Mouse (Mus musculus) liver, embryonic 15.5 days (tissue): ENCODE data around the gene Slc6a1. TPM values are rescaled to one million over a fixed set of nuclear protein-coding genes. Genes with fewer than 3 reads are reported as not detected.

ENCODE experiments used
- ATAC-seq: fragments of 200-750 bp; cut with Nextera tagmentation; 2 replicates; pipeline ENCODE4 v1.8.0; 2017; ENCODE audit warnings: moderate number of reproducible peaks, mild to moderate bottlenecking, moderate library complexity; ENCODE audit not compliant: insufficient read depth
- H3K27ac ChIP-seq: fragments of 300-500 bp; sonication (generic); replicated peaks from 2 replicates; pipeline ENCODE4 v1.5.1; 2015; ENCODE audit warnings: mild to moderate bottlenecking, inconsistent platforms
- H3K27me3 ChIP-seq: fragments of 300-500 bp; sonication (generic); 2 replicates; pipeline ENCODE4 v1.6.1; 2015; ENCODE audit warnings: mild to moderate bottlenecking, inconsistent platforms
- H3K36me3 ChIP-seq: fragments of 300-500 bp; sonication (generic); replicated peaks from 2 replicates; pipeline ENCODE4 v1.6.1; 2015; ENCODE audit warnings: moderate library complexity, mild to moderate bottlenecking, inconsistent platforms
- H3K4me1 ChIP-seq: fragments of 300-500 bp; sonication (generic); replicated peaks from 2 replicates; pipeline ENCODE4 v1.6.1; 2015; ENCODE audit warnings: inconsistent platforms
- H3K4me2 ChIP-seq: fragments of 300-500 bp; sonication (generic); 2 replicates; pipeline ENCODE4 v1.6.1; 2015; ENCODE audit warnings: moderate library complexity, mild to moderate bottlenecking, inconsistent platforms
- H3K4me3 ChIP-seq: fragments of 300-500 bp; sonication (generic); replicated peaks from 2 replicates; pipeline ENCODE4 v1.5.1; 2015; ENCODE audit warnings: mild to moderate bottlenecking, inconsistent platforms
- H3K9ac ChIP-seq: fragments of 300-500 bp; sonication (generic); 2 replicates; pipeline ENCODE4 v1.6.1; 2015; ENCODE audit warnings: moderate library complexity, mild to moderate bottlenecking, inconsistent platforms
- H3K9me3 ChIP-seq: fragments of 300-500 bp; sonication (generic); replicated peaks from 2 replicates; pipeline ENCODE4 v1.6.1; 2016; ENCODE audit warnings: inconsistent platforms
- WGBS: fragments of 180-500 bp; shearing (Covaris S2); methylation state at CpG from one replicate; pipeline ENCODE4 v1.1.7; 2015; ENCODE audit warnings: mixed read lengths; ENCODE audit not compliant: insufficient replicate concordance; 5-methylcytosine and 5-hydroxymethylcytosine counted together
- polyA plus RNA-seq: library from polyadenylated mRNA; unstranded; fragments of >200 nt; fragmentation: Nextera tagmentation; extraction: Ambion mirVana; gene quantifications from 2 replicates; pipeline ENCODE4 v1.2.1, GENCODE M21; 2015

The Slc6a1 gene
- polyA plus RNA-seq, 1 experiment from 2014 or later, result 0.09 TPM

DNA sequence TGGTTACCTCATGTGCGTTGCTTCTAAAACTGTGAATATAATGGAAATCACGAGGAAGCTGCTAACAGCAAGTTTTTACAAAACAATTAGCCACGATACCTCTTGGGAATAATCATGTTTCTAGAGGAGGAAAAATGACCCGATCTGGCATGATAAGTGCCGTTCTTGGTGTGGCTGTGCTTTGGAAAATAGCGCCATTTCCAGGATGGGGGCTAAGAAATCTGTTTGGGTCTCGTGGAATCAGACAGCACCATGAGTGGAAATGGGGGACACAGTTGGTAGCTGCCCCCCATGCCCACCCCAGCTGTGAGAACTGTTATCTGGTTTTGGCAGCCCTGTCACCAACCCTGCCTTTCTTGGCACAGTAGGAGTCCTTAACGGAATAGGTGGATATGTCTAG, 81.3 kb downstream of the Slc6a1 start:
- Histone ChIP-seq H3K27ac (no peak overlapping the region), H3K27me3 (no peaks in the 10 kb centered on the region), H3K4me1 (no peaks in the 10 kb centered on the region), H3K4me3 (no peak overlapping the region), H3K9ac (no peak overlapping the region), H3K9me3 (no peaks in the 10 kb centered on the region), H3K36me3 (no peaks in the 10 kb centered on the region), H3K4me2 (no peak overlapping the region)
- WGBS, result 62% methylated on average over 8 of the region's 8 CpGs
- no peak for ATAC-seq

DNA sequence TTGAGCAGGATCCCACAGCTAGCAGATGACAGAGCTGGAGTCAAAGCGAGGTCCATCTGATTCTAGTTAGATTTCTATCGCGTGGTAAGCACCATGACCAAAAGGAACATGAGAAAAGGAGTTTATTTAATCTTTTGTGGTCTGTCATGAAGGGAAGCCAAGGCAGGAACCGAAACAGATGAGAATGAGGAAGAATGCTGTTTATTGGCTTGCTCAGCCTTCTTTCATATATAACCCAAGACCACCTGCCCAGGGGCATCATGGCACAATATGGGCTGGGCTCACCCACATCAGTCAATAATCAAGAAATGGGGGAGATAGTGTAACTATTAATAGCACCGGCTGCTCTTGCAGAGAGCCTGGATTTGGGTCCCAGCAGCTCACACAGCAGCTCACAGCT, 82.3 kb downstream of the Slc6a1 start:
- Histone ChIP-seq H3K27me3 (no peaks in the 10 kb centered on the region), H3K9ac (no peak overlapping the region), H3K4me2 (no peak overlapping the region), H3K4me1 (no peaks in the 10 kb centered on the region), H3K27ac (no peak overlapping the region), H3K4me3 (no peak overlapping the region), H3K36me3 (no peaks in the 10 kb centered on the region), H3K9me3 (no peaks in the 10 kb centered on the region)
- 29% methylated on average over 5 of the region's 5 CpGs for WGBS
- no peak for ATAC-seq

DNA sequence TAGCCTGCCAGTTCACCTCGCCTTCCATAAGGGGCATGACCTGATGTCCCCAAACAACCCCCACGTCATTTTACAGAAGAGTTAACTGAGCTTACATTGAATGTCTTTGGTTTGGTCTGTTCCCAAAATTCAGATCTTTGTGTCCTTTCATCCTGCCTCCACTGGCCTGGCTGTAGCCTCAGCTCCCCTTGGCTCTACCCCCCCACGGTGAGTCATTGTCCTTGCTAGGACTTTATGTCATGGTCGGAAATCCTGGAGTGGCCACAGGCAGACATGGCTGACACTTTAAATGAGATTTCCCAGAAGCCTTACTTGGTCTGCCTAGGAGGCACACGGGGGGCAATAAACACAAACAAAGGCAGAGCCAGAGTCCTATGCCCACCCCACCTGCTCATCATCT, 83.8 kb downstream of the Slc6a1 start:
- H3K9me3 ChIP-seq, result no peaks in the 10 kb centered on the region
- H3K4me3 ChIP-seq, result no peak overlapping the region
- H3K4me1 ChIP-seq, result no peaks in the 10 kb centered on the region
- H3K36me3 ChIP-seq, result no peaks in the 10 kb centered on the region
- no peak overlapping the region for H3K9ac ChIP-seq
- 42% methylated on average over 5 of the region's 5 CpGs for WGBS
- no peak overlapping the region for H3K4me2 ChIP-seq
- ATAC-seq, result no peak
- no peak overlapping the region for H3K27ac ChIP-seq
- no peaks in the 10 kb centered on the region for H3K27me3 ChIP-seq

Other genes starting within 250 kb of the Slc6a1 start
- 1.9 and 2.2 TPM in 2 replicates for gene Atp2b2, start 240.0 kb upstream of the Slc6a1 start, polyA plus RNA-seq
- gene Slc6a11, start 151.4 kb upstream of the Slc6a1 start, polyA plus RNA-seq, result 0.03 TPM in 1 of 2 replicates, not detected in the other
- 0.05 and 0.09 TPM in 2 replicates for gene Hrh1, start 115.3 kb downstream of the Slc6a1 start, polyA plus RNA-seq